Mouse (Mus musculus) gastrocnemius, postnatal 25 days (tissue): ENCODE measurements at regions not wholly inside any gene's neighbourhood (a gene's known extent, or its start where the extent isn't known, plus 50 kb on each side); places are given as distances from the start of the nearest gene placed in this dataset.
"Not testable (repeated sequence)": the region's sequence is repeated elsewhere in the genome, so short reads cannot be mapped to it uniquely, and the experiment has no call there.

Source experiments
- DNase-seq: peaks from one replicate; pipeline ENCODE4 v3.0.0; 2022

- not testable (repeated sequence) for DNase-seq
Observed at GRCm38 (mm10) chr17:9066633-9067032, 78.5 kb downstream of the 1700010I14Rik start.

GRCm38 (mm10) chr17:9068859-9069602 is 80.9 kb downstream of the 1700010I14Rik start:
- DNase-seq = no peak

- DNase-seq = no peak
Observed at GRCm38 (mm10) chr17:9083629-9084028, 95.5 kb downstream of the 1700010I14Rik start.

- DNase-seq = no peak
Observed at GRCm38 (mm10) chr17:9127866-9128265, 139.7 kb downstream of the 1700010I14Rik start.

GRCm38 (mm10) chr17:9145605-9146223 is 157.6 kb downstream of the 1700010I14Rik start:
- no peak for DNase-seq

DNA sequence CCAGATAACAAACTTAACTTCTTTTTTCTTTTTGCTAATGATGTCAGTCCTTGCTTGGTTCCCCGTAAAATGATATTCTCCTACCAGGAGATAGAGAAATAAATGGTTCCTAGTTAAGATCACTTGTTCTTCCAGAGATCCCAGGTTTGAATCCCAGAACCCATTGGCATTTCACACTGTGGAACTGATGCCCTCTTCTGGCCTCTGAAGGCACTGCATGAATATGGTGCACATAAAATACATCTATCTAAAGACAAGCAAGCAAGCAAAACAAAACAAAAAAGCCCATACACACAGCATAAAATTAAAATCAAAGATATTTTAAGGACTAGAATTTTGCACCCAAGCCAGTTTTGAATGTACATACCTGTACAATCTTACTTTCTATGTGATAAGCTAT is 162.5 kb downstream of the 1700010I14Rik start:
- DNase-seq = no peak

DNA sequence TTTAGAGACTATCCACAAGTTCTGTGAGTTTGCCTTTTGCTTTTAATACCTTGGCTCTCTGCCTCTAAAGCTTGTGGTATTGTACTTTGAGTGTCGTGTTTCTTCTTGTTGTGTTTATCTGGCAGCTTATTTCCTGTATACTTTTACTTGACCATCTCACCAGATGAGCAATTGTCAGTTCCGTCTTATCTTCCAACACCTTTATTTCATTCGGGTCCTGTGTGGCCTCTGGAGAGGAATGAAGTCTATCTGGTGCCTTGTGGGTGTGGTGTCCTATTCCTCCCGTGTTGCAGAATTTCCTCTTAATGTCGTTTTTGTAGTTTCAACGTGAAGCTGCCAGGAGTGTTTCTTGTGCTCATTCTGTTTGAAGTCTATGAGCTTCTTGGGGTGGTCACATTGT is 174.0 kb downstream of the 1700010I14Rik start:
- DNase-seq = no peak

DNA sequence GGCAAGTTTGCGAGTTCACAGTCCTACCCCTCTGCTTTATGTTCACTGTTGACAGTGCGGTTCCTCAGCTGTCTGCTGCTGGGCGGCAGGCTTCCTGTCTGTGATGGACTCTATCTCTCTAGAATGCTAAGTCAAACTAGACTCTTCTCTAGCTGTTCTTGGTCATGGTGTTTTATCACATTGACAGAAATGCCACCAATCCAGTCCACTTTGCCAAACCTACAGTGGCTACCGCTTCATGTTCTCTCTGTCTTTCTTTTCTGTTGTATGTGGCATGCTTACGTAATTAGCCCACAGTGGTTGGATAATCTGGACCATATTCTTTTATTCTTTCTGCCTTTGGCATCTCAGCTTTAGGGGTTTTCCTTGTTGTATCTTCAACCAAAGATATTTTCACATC is 174.5 kb downstream of the 1700010I14Rik start:
- no peak for DNase-seq

- no peak for DNase-seq
Observed at GRCm38 (mm10) chr17:9163285-9163684, 175.2 kb downstream of the 1700010I14Rik start.

DNA sequence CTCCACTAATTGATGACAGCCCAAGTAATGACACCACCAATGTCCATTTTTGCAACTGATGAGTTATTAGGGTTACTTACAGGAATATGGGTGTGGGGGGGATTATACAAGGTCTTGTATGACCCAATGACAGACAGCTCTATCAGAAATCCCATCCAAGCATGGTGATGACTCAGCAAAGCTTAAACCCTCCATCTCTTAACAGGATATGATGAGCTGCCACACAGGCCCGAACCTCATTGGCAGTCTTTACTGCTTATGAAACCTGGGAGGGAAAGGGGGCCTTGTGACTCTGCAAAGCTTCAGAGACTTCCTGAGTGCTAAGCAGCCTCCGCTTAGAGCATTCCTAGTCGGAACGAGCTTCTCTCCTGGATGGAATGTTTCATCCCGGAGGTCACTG is 176.4 kb downstream of the 1700010I14Rik start:
- DNase-seq = no peak

GRCm38 (mm10) chr17:9167161-9167560 is 179.0 kb downstream of the 1700010I14Rik start:
- no peak for DNase-seq

- no peak for DNase-seq
Observed at GRCm38 (mm10) chr17:9167571-9168201, 179.6 kb downstream of the 1700010I14Rik start.

DNA sequence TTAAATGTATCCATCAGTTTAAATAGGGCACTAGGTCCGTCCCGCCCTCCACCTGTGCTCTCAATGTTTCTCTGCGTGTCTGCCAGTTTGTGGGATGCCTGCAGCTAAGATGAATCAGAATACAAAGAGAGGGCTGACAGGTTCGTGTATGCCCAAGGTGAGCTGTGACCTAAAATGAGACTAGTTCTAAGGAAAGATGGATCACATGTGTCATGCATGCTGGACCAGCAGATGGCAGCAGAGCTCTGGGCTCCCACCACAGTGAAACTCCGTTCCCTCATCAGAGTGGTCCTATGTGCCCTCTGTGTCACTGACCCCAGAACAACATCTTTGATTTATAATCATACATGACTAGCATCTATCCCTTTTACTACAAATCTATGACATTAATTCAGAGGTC is 180.3 kb downstream of the 1700010I14Rik start:
- peak; percentile 17 for DNase-seq

GRCm38 (mm10) chr17:9169371-9169770 is 181.2 kb downstream of the 1700010I14Rik start:
- no peak for DNase-seq

GRCm38 (mm10) chr17:9197160-9197559 is 209.0 kb downstream of the 1700010I14Rik start:
- DNase-seq = no peak

- DNase-seq = no peak
Observed at GRCm38 (mm10) chr17:9200386-9200785, 212.3 kb downstream of the 1700010I14Rik start.

- no peak for DNase-seq
Observed at GRCm38 (mm10) chr17:9202496-9202895, 214.4 kb downstream of the 1700010I14Rik start.

- DNase-seq = no peak
Observed at GRCm38 (mm10) chr17:9210626-9211025, 211.2 kb upstream of the Gm17728 start.

DNA sequence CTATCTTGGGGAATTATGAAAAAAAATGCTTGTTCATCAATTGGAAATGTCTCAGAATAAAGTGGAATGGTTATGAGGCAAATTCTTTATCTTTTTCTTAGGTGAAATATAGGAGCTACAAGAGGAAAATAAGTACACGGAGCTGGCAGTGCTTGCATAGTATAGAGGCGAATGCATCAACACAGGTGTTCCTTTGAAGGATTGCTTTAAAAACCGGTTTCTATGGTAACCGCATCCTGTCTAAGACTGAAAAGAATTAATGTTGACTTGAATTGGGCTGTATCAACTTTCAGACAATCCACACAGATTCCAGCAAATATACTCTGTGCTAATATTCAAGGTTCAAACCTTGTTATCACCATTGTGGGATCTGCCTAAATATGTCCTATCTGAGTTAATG is 198.8 kb upstream of the Gm17728 start:
- DNase-seq = no peak

DNA sequence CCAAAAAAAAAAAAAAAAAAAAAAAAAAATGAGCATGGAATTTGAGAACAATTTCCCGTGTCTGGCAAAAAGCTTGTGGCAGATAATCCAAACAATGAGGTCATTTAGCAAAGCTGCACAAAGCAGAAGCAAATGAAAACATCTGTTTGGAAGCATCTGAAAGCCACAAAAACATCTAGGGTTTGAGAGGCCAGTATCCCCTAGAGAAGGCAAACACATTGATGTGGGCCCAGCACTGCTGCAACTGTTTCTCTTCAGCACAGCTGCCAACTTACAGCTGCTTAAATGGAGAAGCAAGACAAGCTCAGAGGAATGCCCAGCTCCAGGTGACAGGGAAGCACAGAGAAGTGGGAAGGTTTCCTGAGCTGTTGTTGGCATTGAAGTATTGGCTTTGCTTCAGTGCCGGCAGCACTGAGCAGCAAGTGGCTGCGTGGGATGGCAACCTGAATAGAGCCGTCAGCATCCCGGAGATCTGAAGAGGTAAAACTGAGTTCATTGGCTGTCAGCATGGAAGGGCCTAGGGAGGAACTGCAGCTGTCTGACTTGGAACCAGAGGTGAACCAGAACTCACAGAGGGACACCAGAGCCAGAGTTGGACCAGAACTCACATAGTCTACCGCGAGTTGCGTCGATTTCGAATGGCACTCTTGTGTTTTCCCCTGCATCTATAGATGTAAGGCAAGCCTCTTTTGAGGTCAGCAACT is 193.8 kb upstream of the Gm17728 start:
- DNase-seq = peak; percentile 55

GRCm38 (mm10) chr17:9235141-9235571 is 186.7 kb upstream of the Gm17728 start:
- no peak for DNase-seq

DNA sequence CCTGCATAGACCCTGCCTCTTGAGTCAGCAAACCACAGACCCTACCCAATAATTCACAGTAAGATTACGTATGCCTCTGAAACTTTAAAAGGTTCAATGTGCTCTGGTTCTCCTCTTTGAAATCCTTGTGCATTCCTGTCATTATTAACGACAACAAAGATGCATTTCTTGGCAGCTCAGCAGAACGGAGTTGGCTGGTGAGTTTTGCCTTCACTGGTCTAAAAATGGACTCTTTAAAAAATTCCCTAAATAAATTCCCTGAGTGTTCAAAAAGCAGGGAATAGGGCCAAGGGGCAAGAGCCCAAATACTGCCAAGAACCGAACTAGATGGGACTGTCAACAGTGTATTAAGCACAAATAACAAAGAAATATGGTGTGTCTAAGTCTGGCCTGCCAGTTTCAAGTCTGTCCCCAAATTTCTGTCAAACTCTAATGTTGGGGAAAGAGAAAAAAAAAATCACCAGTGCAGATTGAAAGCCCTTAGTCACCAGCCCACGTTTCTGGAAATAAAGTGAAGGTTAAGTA is 163.2 kb upstream of the Gm17728 start:
- DNase-seq = no peak

GRCm38 (mm10) chr17:9268776-9269175 is 153.1 kb upstream of the Gm17728 start:
- DNase-seq = no peak
